Mouse (Mus musculus) layer of hippocampus, adult 9-11 months (tissue): Measurements from ENCODE around the gene Grasp.

Experiments
- DNase-seq: peaks from one replicate; pipeline ENCODE4 v3.0.0; 2022

Gene Grasp

DNA sequence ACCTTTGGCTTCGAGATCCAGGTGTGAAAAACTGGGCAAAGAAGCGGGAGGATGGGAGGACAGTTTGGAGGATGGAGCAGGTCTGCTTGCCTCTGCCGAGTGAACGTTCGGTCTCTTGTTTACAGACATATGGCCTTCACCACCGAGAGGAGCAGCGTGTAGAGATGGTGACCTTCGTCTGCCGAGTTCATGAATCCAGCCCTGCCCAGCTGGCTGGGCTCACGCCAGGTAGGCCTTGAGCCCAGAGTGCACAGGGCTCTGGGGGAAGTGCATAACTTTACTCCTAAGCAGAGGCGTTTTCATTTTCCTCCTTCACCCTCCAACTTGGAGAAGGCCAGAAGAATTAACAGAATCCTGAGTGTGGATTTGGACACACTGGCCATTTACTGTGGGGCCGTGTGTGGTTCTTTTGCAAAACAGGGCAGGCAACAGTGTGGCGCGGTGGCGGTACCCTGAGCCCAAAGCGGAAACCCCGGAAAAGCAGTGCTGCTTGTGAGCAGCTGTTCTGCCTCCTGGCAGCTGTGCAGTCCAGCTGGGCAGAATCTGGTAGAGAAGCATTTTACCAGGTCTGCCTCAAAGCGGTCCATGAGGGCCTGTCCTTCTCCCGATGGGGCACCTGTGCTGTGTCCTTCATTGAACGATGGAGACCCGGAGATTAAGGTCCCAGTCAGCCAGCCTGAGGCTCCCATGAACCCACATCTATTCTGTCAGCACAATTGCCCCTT, 5.0 kb downstream of the Grasp start:
- DNase-seq = no peak

DNA sequence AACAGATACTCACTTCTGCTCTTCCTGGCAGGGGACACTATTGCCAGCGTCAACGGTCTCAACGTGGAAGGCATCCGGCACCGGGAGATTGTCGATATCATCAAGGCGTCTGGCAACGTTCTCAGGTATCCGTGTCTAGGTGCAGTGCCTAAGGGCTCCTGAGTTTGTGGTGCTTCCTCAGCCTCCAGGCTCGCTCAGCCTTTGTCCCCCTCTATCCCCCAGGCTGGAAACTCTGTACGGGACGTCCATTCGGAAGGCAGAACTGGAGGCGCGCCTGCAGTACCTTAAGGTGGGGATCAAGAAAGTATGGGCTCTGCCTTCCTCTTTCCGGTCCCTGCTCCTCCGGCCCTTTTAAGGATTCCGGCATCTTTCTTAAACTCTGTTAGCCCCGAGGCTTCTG, 6.5 kb downstream of the Grasp start:
- DNase-seq = no peak

DNA sequence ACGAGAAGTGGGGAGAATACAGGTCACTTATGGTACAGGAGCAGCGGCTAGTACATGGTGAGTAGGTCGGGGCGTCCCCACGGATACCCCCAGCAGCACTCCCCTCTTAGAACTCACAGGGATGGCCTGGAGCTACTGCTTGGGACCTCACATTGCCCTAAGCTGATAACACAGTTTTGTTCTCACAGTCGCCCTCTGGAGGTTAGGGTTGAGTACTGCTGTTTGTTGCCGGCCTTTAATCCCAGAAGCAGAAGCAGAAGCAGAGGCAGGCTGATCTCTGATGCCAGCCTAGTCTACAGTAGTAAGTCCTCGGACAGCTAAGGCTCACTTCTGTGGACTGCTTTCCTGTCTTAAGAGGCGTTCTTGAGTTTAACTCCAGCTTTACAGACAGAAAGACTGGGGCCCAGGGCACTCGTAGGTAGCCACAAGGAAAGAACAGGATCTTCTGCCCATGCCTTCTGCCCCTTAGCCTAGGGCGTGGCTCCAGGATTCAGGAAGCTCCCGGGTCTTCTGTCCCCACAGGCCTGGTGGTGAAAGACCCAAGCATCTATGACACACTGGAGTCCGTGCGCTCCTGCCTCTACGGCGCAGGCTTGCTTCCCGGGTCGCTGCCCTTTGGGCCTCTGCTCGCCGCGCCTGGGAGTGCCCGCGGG, 7.1 kb downstream of the Grasp start:
- DNase-seq = no peak

DNA sequence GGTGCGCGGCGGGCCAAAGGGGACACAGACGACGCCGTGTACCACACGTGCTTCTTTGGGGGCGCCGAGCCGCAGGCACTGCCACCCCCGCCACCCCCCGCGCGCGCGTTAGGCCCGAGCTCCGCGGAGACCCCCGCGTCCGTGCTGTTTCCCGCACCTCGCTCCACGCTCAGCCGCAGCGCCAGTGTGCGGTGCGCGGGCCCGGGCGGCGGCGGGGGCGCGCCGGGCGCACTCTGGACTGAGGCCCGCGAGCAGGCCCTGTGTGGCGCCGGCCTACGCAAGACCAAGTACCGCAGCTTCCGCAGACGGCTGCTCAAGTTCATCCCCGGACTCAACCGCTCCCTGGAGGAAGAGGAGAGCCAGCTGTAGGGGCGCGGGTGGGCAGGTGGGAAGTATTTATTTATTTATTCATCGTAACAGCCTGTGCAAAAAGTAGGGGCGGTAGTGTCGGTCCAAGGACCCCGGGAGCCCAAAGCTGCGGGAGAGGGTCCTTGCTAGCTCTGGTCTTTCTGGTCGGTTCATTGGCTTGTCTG, 7.7 kb downstream of the Grasp start:
- no peak for DNase-seq

DNA sequence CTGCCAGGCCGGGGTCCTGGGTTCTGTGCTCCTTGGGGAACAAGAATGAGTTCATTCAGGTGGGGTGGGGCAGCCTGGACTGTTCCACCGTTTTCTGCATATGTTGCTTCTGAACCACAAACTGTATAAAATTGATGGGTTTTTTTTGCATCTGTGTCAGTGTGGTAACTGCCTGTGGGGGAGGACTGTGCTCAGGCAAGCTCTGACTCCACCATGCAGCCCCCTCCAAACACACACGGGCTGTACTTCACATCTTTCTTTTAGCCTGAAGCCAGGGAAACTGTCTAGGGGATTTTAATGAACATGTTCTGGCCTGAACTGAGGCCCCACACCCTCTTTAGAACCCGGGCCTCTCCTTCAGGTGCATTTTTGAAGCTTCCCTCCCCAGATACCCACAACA, 8.6 kb downstream of the Grasp start:
- no peak for DNase-seq

DNA sequence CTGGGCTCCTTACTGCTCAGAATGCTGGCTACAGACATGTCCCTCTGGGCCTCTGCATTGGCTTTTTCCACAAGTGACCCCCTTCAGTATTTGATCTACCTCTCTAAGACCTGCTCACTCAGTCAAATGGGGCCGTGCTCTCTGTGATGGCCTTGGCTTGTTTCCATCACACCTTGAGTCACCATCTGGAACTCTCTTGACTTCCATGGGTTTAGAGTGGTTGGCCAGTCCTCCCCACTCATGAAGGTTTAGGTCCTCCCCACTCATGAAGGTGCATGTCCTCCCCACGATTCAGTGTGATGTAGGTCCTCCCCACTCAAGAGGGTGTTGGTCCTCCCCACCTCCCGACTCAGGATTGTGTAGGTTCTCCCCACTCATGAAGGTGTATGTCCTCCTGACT, 9.2 kb downstream of the Grasp start:
- DNase-seq = no peak

DNA sequence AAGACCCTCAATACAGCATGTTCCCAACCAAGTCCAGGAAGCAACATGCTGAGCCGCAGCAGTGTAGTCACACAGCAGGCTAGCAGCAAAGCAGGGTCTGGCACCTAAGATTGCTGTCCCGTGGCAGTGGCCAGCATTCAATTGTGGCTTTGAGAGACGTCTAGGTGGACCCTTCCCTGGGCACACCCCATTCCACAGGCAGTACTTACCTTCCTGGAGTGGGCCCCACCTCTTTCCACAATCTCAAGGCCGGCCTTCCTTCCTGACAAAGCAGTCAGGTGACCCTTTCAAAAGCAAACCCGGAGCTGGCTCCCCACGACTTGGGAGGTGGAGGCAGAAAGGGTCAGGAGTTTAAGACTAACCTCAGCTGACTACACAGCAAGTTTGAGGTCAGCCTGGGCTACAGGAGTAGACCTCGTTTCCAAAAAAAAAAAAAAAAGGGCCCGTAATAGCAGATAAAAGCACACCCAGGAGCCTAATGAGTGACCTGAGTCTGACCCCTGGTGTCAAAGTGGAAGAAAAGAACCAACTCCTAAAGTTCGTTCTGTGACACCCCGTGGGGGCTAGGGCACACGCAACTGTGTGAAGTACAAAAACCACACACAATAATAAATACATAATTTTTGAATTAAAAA, 9.8 kb downstream of the Grasp start:
- no peak for DNase-seq

DNA sequence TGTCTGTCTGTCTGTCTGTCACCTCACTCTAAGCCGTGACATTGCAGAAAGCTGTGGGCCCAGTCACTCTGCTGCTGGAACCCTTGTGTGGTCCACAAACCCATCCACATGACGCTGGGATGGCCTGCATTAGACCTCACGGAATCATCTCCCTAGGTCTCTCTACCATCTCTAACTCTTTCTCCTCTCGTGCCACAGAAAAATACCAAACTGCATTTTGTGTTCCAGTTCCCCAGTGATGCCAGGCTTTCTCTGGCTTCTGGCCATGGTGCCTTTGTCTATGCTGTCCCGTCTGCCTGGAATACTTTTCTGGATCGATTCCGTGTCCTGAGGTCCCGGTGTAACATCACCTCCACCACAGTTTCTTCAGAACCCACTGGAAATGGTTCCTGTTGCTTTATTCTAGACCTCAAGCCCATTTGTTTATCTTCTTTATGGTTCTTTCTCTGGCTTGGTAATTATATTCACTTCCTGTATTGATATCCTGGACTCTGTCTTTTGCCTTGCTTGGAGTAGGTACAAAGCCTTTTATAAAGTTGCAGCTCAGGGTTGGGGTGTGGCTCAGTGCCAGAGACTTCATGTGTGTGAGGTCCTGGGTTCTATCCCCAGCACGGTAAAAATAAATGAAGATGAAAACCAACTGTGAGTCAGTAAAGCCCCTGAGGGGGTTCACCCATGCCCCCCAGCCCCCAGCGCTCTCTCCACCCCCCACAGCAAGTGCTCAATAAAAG, 10.8 kb downstream of the Grasp start:
- DNase-seq = no peak

DNA sequence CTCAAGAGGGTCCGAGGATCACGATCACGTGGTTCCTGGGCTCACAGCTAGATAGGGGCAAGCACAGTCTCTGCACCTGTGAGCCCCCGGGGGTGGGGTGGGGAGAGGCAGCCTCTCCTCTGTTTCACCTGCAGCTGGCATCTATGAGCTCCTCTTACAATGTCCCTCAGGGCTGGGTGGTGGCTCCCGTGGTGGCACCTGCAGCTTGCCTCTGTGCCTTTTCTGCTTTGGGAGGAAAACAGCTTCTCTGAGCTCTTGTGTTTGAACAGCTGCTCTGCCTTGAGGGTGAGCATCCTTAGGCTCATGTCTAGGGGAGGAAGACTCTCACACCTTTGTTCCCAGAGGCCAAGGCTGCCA, 11.3 kb downstream of the Grasp start:
- no peak for DNase-seq

DNA sequence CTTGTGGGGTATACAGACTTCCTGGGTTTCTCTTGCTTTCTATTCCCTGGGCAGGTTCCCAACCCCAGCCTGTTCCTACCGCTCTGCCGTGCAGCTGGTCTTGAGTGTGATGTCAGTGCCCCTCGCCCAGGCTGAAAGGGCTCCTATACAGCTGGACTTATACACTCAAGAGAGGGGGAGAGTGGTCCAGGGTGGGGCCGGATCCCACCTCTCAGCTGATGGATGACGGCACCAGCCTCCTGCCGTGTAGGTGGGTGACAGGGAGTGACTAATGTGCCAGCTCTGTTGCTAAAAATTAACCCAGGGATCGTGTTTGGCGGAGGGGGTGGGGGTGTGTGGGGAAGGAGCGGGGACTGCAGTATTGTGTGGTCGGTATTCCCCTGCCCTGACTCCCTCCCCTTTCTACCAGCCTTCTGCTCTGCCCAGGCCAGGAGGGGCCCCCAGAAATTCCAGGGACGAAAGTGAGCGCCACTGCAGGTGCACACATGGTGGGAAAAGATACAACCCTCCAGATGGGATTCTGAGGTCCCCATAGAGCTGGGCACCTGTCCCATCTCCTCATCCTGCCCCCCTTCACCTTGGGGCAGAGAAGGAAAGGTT, 11.8 kb downstream of the Grasp start:
- DNase-seq = peak; percentile 76

DNA sequence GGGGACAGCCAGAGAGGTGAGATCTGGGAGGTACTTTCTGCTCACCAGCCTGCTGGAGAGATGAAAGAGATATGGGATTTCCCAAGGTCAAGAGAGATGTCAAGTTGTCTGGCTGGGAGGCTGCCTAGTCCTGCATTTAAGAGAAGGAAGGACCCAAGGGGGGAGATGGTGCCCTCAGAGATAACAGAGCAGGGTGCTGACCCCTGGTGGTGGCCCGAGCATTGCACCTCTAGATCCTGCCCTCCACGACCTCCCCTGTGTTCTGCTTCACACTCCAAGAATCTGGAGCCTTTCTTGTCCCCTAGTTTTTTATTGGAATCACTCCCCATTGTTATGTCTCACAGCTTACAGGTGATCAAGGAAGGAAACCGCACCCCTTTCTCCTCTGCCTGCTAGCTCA, 12.9 kb downstream of the Grasp start:
- no peak for DNase-seq

DNA sequence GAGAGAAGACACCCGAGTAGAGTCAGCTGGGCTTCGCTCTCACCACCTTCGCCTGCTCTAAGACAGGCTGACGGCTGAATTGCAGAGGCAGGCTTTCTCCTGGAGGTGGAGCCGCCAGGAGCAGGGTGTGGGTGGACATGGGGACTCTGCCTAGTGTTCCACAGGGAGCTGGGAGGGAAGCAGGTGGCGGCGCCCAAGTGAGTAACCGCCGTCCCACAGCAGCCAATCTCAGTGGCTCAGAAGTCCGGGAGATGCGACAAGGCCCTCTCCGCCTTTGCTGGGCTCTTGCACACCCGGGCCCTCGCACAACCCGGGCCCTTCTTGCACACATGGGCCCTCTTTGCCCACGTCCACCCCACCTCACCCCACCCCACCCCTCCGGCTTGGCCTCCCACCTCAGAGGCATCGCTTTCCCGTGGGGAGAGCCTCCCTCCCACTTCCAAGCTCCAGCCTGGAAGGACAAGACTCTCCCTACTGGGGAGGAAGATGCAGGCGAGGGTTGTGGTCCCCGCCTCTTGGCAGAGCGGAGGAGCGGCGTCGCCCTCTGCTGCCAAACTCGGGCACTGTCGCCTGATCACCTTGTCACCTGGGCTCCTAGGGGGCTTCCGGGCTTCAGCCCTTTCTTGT, 15.0 kb downstream of the Grasp start:
- peak; percentile 82 for DNase-seq

DNA sequence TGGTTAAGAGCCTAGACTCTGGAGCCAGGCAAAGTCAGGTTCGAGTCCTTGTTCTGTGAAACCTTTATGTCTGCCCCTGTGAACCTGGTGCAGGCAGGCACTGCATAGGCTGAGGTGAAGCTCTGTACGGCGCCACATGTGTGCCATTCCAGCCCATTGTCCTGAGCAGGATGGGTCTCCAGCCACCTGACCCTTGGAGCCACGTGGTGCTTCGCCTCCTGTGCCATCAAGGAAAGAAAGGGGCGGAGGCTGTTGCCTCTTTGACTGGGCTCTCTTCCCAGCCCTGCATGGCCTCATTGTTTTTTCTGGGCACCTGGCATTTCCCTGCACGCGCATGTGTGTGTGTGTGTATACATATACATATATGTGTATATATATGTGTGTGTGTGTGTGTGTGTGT, 15.8 kb downstream of the Grasp start:
- no peak for DNase-seq

DNA sequence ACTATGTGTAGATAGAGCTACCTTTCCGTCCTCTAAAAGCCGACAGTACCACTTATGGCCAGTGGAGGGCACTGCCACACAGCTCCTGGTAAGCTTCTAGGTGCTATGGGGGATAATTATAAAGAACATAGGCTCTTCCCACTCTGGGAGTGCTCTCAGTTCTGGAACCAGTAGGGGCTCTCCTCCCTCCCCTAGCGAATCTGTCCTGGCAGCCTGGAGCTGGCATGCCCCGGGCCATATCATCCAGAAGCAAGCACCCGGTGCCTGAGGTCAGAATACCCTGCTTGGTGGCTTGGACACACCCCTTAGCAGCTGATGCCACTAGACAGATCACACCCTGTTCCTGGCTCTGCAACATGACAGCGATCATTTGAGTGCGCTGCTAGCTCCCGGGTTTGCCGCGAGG, 16.8 kb downstream of the Grasp start:
- DNase-seq = peak; percentile 90

DNA sequence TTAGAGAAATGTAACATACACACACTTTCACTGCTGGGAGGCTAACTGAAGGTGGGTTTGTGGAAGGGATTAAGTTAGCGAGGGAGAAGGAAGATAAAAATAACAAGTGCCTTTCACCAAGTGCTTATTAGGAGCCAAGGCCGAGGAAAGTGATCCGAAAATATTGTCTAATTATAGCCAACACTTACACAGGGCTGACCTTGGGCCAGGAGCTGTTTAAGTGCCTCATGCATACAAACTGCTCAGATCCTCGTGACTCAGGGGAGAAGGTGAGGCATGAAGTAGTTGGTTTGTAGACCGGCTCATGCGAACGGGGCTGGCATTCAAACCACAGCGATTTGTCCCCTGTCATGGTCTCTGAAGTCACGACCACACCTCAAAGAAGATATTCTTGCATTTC, 17.2 kb downstream of the Grasp start:
- DNase-seq = no peak

DNA sequence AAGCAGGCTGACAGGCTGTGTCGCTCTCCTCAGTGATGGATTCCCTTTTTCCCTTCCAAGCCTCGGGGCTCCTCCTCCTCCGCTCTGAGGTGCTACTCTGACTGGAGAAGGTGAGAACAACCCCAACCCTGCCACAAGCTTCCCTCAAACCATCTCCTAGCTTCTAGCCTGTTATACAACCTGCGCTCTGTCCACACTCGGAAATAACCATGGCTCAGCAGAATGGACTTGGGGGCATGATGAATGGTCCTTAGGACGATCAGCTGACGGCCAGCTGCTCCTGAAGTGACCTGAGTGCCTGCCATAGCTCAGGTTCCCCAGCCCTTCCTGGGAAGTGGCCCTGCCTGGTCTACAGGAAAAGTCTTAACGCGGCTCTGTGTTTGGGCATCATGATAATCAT, 17.9 kb downstream of the Grasp start:
- no peak for DNase-seq

DNA sequence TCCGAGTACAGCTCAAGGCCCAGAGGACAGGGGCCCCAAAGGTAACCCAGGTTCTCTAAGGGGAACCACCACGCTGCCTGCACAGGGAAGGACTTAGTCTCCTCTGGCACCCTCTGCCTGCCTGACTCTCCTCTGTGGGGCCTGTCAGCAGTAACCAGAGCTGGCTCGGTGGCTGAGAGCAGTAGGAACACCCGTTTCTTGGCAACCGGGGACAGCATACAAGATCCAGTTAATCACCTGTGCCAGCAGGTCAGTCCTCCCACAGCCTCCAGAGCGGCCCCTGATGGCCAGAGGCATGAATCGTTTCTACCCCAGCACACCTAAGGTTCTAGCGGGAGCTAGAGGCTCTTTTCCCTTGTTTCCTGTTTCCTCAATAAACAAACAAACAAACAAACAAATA, 18.7 kb downstream of the Grasp start:
- no peak for DNase-seq

DNA sequence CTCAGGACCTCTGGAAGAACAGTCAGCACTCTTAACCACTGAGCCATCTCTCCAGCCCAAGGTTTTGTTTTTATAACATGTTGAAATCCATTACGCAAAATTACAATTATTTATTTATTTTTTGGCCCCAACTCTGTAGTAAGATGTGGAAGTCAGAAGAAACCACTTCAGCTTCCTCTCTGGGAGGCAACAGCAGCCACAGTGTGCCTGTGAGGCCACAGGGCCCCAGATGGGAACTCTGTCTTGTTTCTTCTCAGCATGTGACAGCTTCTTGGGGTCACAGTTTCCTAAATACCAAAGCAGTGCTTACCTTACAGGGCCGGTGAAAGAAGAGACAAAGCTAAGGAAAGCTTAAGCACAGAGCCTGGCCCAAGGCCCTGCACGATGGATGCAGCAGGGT, 20.0 kb downstream of the Grasp start:
- no peak for DNase-seq

DNA sequence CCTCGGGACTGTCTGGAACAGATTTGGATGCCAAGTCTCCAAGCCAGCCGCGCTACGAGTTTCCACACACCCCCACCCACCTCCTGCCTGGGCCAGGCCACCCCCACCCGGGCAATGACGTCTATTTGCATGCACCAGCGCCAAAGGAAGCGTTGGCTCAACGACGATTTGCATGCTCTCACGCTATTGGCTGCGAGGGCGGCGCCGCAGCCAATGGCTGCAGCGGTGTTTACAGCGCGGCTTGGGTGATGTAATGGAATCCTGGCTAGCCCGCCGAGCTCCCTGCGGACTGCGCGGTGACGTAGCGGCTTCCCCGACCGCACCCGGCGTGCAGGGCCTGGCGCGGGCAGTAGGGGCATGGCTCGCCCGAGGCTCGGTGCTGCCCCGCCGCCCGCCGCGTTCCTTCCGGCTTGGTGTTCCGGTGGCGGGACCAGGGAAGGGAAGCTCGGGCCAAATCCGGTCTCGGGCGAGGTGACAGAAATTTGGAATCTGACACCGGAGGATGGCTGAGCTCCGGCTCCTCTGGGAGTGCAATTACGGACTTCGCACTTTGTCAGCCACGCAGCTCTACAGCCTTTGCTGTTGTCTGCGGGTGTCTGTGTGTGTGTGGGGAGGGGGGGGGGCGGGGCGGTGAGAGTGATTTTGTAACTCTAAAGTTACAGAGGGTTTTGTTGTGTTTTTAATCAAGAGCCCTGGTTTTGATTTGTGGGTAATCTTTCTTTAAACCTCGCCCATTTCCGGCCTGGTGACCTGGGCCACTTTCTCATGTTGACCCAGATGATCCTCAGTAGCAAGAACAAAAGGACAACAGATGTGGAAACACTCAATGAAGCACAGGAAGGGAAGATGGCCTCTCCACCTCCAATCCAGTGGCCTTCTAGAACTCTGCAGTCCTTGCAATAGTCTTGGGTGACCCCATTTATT, 22.5 kb downstream of the Grasp start:
- peak; percentile 98 for DNase-seq

DNA sequence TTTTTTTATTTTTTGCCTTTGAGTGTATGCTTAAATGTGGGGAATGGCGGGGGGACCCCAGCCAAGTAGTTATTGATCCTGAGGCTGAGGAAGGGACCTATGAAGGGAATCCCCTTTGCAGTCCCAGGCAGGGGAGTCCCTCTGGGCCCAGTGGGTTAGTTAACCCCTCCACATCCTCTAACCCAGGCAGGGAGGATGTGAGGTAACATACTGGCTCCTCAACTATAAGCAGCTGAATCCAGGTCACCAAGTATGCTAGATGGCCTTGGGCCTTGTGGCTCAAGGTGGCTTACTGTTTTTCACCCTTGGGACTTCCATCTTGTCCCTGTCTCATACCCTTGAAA, 23.1 kb downstream of the Grasp start:
- no peak for DNase-seq

DNA sequence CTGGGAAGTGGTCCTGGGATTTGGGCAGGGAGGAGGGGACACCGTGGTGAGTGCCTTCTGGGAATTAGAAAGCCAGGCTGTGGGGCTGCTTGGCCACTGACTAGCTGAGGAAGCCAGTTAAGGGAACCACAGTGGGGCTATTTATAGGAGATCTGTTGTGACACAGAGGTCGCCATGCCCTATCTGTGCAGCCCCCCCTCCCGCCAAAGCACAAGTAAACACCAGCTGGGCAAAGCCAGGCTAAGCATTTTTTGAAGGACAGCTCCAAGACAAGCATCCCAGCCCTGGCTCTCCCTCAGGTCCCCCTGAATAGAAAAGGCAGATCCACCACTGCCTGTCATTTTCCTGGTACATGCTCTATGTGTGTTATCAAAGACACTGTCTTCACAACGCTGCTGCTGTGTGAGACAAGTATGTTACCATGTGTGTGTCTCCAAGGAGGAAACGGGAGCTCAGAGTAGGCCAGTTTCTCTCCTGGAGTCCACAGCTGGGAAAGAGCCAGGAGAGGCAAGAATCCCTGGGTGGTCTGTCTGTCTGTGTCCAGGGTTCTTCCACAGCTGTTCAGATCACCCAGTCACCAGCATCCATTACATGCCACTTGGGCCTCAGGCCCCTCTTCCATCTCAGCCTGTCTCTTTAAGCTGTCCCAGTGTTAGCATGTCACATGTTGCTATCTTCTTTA, 24.2 kb downstream of the Grasp start:
- no peak for DNase-seq
